Mouse (Mus musculus): ENCODE results near the gene Ric3.
"Not testable (repeated sequence)": the region's sequence is repeated elsewhere in the genome, so short reads cannot be mapped to it uniquely, and the experiment has no call there.

Gene Ric3

GRCm38 (mm10) chr7:109083113-109083812 is at the start of gene Ric3:
Gene Ric3, minus strand, starts transcription at chr7:109083331.
- in situ Hi-C loops (cut with MboI; ENCODE audit: low sequenced_read_pairs): no loop called here

GRCm38 (mm10) chr7:109131565-109131964 is 48.4 kb upstream of the Ric3 start:
- in situ Hi-C loops (cut with MboI; ENCODE audit: low sequenced_read_pairs): loop anchor here (25.0 kb wide), 1 partner anchor 281 kb away; no protein-coding TSS in a partner anchor

- in situ Hi-C loops (cut with MboI; ENCODE audit: low sequenced_read_pairs): loop anchor here (25.0 kb wide), 1 partner anchor 282 kb away; no protein-coding TSS in a partner anchor
Observed at GRCm38 (mm10) chr7:109129946-109130686, 47.0 kb upstream of the Ric3 start.

- in situ Hi-C loops (cut with MboI; ENCODE audit: low sequenced_read_pairs): loop anchor here (25.0 kb wide), 1 partner anchor 283 kb away; no protein-coding TSS in a partner anchor
Observed at GRCm38 (mm10) chr7:109129442-109129841, 46.3 kb upstream of the Ric3 start.

GRCm38 (mm10) chr7:109115929-109116328 is 32.8 kb upstream of the Ric3 start:
- in situ Hi-C loops (cut with MboI; ENCODE audit: low sequenced_read_pairs): no loop called here

GRCm38 (mm10) chr7:109115488-109115887 is 32.4 kb upstream of the Ric3 start:
- in situ Hi-C loops (cut with MboI; ENCODE audit: low sequenced_read_pairs): not testable (repeated sequence)

GRCm38 (mm10) chr7:109114950-109115349 is 31.8 kb upstream of the Ric3 start:
- in situ Hi-C loops (cut with MboI; ENCODE audit: low sequenced_read_pairs): no loop called here

- in situ Hi-C loops (cut with MboI; ENCODE audit: low sequenced_read_pairs): no loop called here
Observed at GRCm38 (mm10) chr7:109111000-109111399, 27.9 kb upstream of the Ric3 start.

- in situ Hi-C loops (cut with MboI; ENCODE audit: low sequenced_read_pairs): no loop called here
Observed at GRCm38 (mm10) chr7:109104894-109105293, 21.8 kb upstream of the Ric3 start.

- in situ Hi-C loops (cut with MboI; ENCODE audit: low sequenced_read_pairs): no loop called here
Observed at GRCm38 (mm10) chr7:109101167-109101566, 18.0 kb upstream of the Ric3 start.

- in situ Hi-C loops (cut with MboI; ENCODE audit: low sequenced_read_pairs): no loop called here
Observed at GRCm38 (mm10) chr7:109098145-109099018, 15.3 kb upstream of the Ric3 start.

- in situ Hi-C loops (cut with MboI; ENCODE audit: low sequenced_read_pairs): no loop called here
Observed at GRCm38 (mm10) chr7:109097203-109097602, 14.1 kb upstream of the Ric3 start.

- in situ Hi-C loops (cut with MboI; ENCODE audit: low sequenced_read_pairs): no loop called here
Observed at GRCm38 (mm10) chr7:109096618-109097017, 13.5 kb upstream of the Ric3 start.

GRCm38 (mm10) chr7:109094294-109094693 is 11.2 kb upstream of the Ric3 start:
- in situ Hi-C loops (cut with MboI; ENCODE audit: low sequenced_read_pairs): no loop called here

GRCm38 (mm10) chr7:109091316-109091715 is 8.2 kb upstream of the Ric3 start:
- in situ Hi-C loops (cut with MboI; ENCODE audit: low sequenced_read_pairs): not testable (repeated sequence)

GRCm38 (mm10) chr7:109086946-109087345 is 3.8 kb upstream of the Ric3 start:
- in situ Hi-C loops (cut with MboI; ENCODE audit: low sequenced_read_pairs): no loop called here

GRCm38 (mm10) chr7:109083813-109084184 is 668 bp upstream of the Ric3 start:
- in situ Hi-C loops (cut with MboI; ENCODE audit: low sequenced_read_pairs): no loop called here

GRCm38 (mm10) chr7:109082269-109083112 is 640 bp downstream of the Ric3 start:
- in situ Hi-C loops (cut with MboI; ENCODE audit: low sequenced_read_pairs): no loop called here

GRCm38 (mm10) chr7:109072326-109072725 is 10.8 kb downstream of the Ric3 start:
- in situ Hi-C loops (cut with MboI; ENCODE audit: low sequenced_read_pairs): no loop called here

- in situ Hi-C loops (cut with MboI; ENCODE audit: low sequenced_read_pairs): no loop called here
Observed at GRCm38 (mm10) chr7:109069641-109070040, 13.5 kb downstream of the Ric3 start.

Measured in CH12F3 (cell line).